Mouse (Mus musculus): Measurements from ENCODE around the gene Lmtk2. TPM values are rescaled to one million over a fixed set of nuclear protein-coding genes. Genes with fewer than 3 reads are reported as not detected.

The Lmtk2 gene
- polyA plus RNA-seq, 1 experiment from 2014 or later, result 4.9 TPM

- Histone ChIP-seq H3K27me3 (ENCODE audit: insufficient read depth, low read length) (no peaks in the 10 kb centered on the region), H3K36me3 (ENCODE audit: insufficient read depth, low read length) (no peaks in the 10 kb centered on the region), H3K9ac (ENCODE audit: low read depth, low read length) (no peak overlapping the region), H3K4me1 (replicated peaks; ENCODE audit: insufficient read depth, low read length) (no peaks in the 10 kb centered on the region), H3K9me3 (replicated peaks; ENCODE audit: low read length) (no peaks in the 10 kb centered on the region; the same call in none of the 2 replicates), H3K4me2 (ENCODE audit: low read length) (no peak overlapping the region), H3K27ac (no peak overlapping the region), H3K4me3 (replicated peaks; ENCODE audit: low read depth, low read length) (no peak overlapping the region)
- DNase-seq (ENCODE audit: low spot score) (no peak), ATAC-seq (replicated peaks; ENCODE audit: low FRiP score, low read depth) (no peak)
- WGBS, result 95% methylated on average over 1 of the region's 1 CpGs
- no peak for TF ChIP-seq CTCF (IDR thresholded peaks at IDR 0.05; ENCODE audit: low read depth)
Observed at GRCm38 (mm10) chr5:144070064-144070463, 30.2 kb upstream of the Lmtk2 start.

GRCm38 (mm10) chr5:144071249-144071648 is 29.0 kb upstream of the Lmtk2 start:
- WGBS, result 26% methylated on average over 1 of the region's 1 CpGs
- Histone ChIP-seq H3K9ac (ENCODE audit: low read depth, low read length) (no peak overlapping the region), H3K4me3 (replicated peaks; ENCODE audit: low read depth, low read length) (no peak overlapping the region), H3K27ac (no peak overlapping the region), H3K36me3 (ENCODE audit: insufficient read depth, low read length) (no peaks in the 10 kb centered on the region), H3K9me3 (replicated peaks; ENCODE audit: low read length) (no peaks in the 10 kb centered on the region; the same call in none of the 2 replicates), H3K4me2 (ENCODE audit: low read length) (no peak overlapping the region), H3K27me3 (ENCODE audit: insufficient read depth, low read length) (no peaks in the 10 kb centered on the region), H3K4me1 (replicated peaks; ENCODE audit: insufficient read depth, low read length) (no peaks in the 10 kb centered on the region)
- ATAC-seq (replicated peaks; ENCODE audit: low FRiP score, low read depth) (no peak), DNase-seq (ENCODE audit: low spot score) (no peak)
- TF ChIP-seq CTCF (IDR thresholded peaks at IDR 0.05; ENCODE audit: low read depth), result no peak

- no peaks in the 10 kb centered on the region for H3K4me1 ChIP-seq (replicated peaks; ENCODE audit: insufficient read depth, low read length)
- DNase-seq (ENCODE audit: low spot score) (no peak), ATAC-seq (replicated peaks; ENCODE audit: low FRiP score, low read depth) (no peak)
- H3K9me3 ChIP-seq (replicated peaks; ENCODE audit: low read length), result no peaks in the 10 kb centered on the region
- no peak overlapping the region for H3K9ac ChIP-seq (ENCODE audit: low read depth, low read length)
- H3K36me3 ChIP-seq (ENCODE audit: insufficient read depth, low read length), result no peaks in the 10 kb centered on the region
- H3K4me3 ChIP-seq (replicated peaks; ENCODE audit: low read depth, low read length), result no peak overlapping the region
- no peak overlapping the region for H3K27ac ChIP-seq
- WGBS, result 68% methylated on average over 1 of the region's 1 CpGs
- no peak for TF ChIP-seq CTCF (IDR thresholded peaks at IDR 0.05; ENCODE audit: low read depth)
- no peak overlapping the region for H3K4me2 ChIP-seq (ENCODE audit: low read length)
- no peaks in the 10 kb centered on the region for H3K27me3 ChIP-seq (ENCODE audit: insufficient read depth, low read length)
Observed at GRCm38 (mm10) chr5:144077541-144077940, 22.7 kb upstream of the Lmtk2 start.

- Histone ChIP-seq H3K9ac (ENCODE audit: low read depth, low read length) (no peak overlapping the region), H3K9me3 (replicated peaks; ENCODE audit: low read length) (no peaks in the 10 kb centered on the region), H3K4me3 (replicated peaks; ENCODE audit: low read depth, low read length) (no peak overlapping the region), H3K4me1 (replicated peaks; ENCODE audit: insufficient read depth, low read length) (no peaks in the 10 kb centered on the region), H3K27me3 (ENCODE audit: insufficient read depth, low read length) (no peaks in the 10 kb centered on the region), H3K36me3 (ENCODE audit: insufficient read depth, low read length) (no peaks in the 10 kb centered on the region), H3K4me2 (ENCODE audit: low read length) (no peak overlapping the region), H3K27ac (no peak overlapping the region)
- WGBS, result 51% methylated on average over 2 of the region's 2 CpGs
- DNase-seq (ENCODE audit: low spot score) (no peak), ATAC-seq (replicated peaks; ENCODE audit: low FRiP score, low read depth) (no peak)
- TF ChIP-seq CTCF (IDR thresholded peaks at IDR 0.05; ENCODE audit: low read depth), result no peak
Observed at GRCm38 (mm10) chr5:144080886-144081285, 19.4 kb upstream of the Lmtk2 start.

GRCm38 (mm10) chr5:144082006-144082405 is 18.2 kb upstream of the Lmtk2 start:
- no peaks in the 10 kb centered on the region for H3K36me3 ChIP-seq (ENCODE audit: insufficient read depth, low read length)
- H3K27me3 ChIP-seq (ENCODE audit: insufficient read depth, low read length), result no peaks in the 10 kb centered on the region
- H3K9me3 ChIP-seq (replicated peaks; ENCODE audit: low read length), result no peaks in the 10 kb centered on the region
- no peaks in the 10 kb centered on the region for H3K4me1 ChIP-seq (replicated peaks; ENCODE audit: insufficient read depth, low read length)
- H3K9ac ChIP-seq (ENCODE audit: low read depth, low read length), result no peak overlapping the region
- no peak for ATAC-seq (replicated peaks; ENCODE audit: low FRiP score, low read depth)
- no peak for DNase-seq (ENCODE audit: low spot score)
- H3K4me2 ChIP-seq (ENCODE audit: low read length), result no peak overlapping the region
- 90% methylated on average over 5 of the region's 5 CpGs for WGBS
- no peak overlapping the region for H3K27ac ChIP-seq
- no peak overlapping the region for H3K4me3 ChIP-seq (replicated peaks; ENCODE audit: low read depth, low read length)
- no peak for TF ChIP-seq CTCF (IDR thresholded peaks at IDR 0.05; ENCODE audit: low read depth)

GRCm38 (mm10) chr5:144083521-144083920 is 16.7 kb upstream of the Lmtk2 start:
- DNase-seq (ENCODE audit: low spot score) (no peak), ATAC-seq (replicated peaks; ENCODE audit: low FRiP score, low read depth) (no peak)
- 96% methylated on average over 2 of the region's 2 CpGs for WGBS
- Histone ChIP-seq H3K36me3 (ENCODE audit: insufficient read depth, low read length) (no peaks in the 10 kb centered on the region), H3K9me3 (replicated peaks; ENCODE audit: low read length) (no peaks in the 10 kb centered on the region), H3K4me3 (replicated peaks; ENCODE audit: low read depth, low read length) (no peak overlapping the region), H3K4me1 (replicated peaks; ENCODE audit: insufficient read depth, low read length) (no peaks in the 10 kb centered on the region), H3K4me2 (ENCODE audit: low read length) (no peak overlapping the region), H3K9ac (ENCODE audit: low read depth, low read length) (no peak overlapping the region), H3K27ac (no peak overlapping the region), H3K27me3 (ENCODE audit: insufficient read depth, low read length) (no peaks in the 10 kb centered on the region)
- TF ChIP-seq CTCF (IDR thresholded peaks at IDR 0.05; ENCODE audit: low read depth), result no peak

- Histone ChIP-seq H3K27me3 (ENCODE audit: insufficient read depth, low read length) (no peaks in the 10 kb centered on the region), H3K9me3 (replicated peaks; ENCODE audit: low read length) (no peaks in the 10 kb centered on the region), H3K36me3 (ENCODE audit: insufficient read depth, low read length) (no peaks in the 10 kb centered on the region), H3K9ac (ENCODE audit: low read depth, low read length) (no peak overlapping the region), H3K27ac (no peak overlapping the region), H3K4me2 (ENCODE audit: low read length) (no peak overlapping the region), H3K4me1 (replicated peaks; ENCODE audit: insufficient read depth, low read length) (no peaks in the 10 kb centered on the region), H3K4me3 (replicated peaks; ENCODE audit: low read depth, low read length) (no peak overlapping the region)
- WGBS, result 64% methylated on average over 4 of the region's 4 CpGs
- TF ChIP-seq CTCF (IDR thresholded peaks at IDR 0.05; ENCODE audit: low read depth), result no peak
- no peak for DNase-seq (ENCODE audit: low spot score)
- ATAC-seq (replicated peaks; ENCODE audit: low FRiP score, low read depth), result 0 out of 2 replicates have a peak, but pooled peaks have one; percentile 17
Observed at GRCm38 (mm10) chr5:144084271-144084670, 16.0 kb upstream of the Lmtk2 start.

Data from kidney, postnatal 0 days (tissue).